Mouse (Mus musculus): Measurements from ENCODE around the gene Atp5e. TPM values are rescaled to one million over a fixed set of nuclear protein-coding genes. Genes with fewer than 3 reads are reported as not detected.

Atp5e gene
- polyA plus RNA-seq, 1 experiment from 2014 or later = 936 TPM

DNA sequence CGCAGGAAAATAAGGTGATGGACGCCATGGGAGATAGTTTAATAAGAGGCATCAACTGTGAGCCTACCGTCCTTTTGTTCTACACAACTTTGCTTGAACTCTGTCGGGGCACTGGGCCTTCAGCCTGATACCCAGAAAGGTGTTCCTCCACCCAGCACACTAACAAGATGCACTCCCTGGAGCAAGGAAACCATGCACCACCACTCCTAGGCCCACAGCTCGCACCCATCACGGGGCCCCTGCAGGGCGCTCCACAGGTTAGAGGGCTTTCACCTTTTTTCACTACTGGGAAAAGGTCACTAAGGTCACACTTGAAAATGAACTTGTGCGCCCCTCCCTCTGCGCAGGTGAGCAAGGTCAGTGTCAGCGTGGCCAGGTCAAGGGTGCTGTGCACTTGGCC, 535 bp downstream of the Atp5e start:
- 0 out of 2 replicates have a peak, but pooled peaks have one; percentile 6 for ATAC-seq (ENCODE audit: insufficient number of reproducible peaks, insufficient read depth, low FRiP score, low read depth)
- Histone ChIP-seq H3K27ac (ENCODE audit: low read length) (peak overlapping the region; percentile 59; the same call in 1 of the 2 replicates), H3K9me3 (ENCODE audit: control insufficient read depth, low read depth, low read length) (no peaks in the 10 kb centered on the region), H3K9ac (replicated peaks; ENCODE audit: low read depth, low read length) (peak overlapping the region; percentile 47), H3K36me3 (ENCODE audit: control insufficient read depth, insufficient read depth, low read length) (peaks cover 33% of the 10 kb centered on the region), H3K4me2 (replicated peaks; ENCODE audit: low read depth, low read length) (peak overlapping the region; percentile 92), H3K27me3 (ENCODE audit: control insufficient read depth, insufficient read depth, low read length) (no peaks in the 10 kb centered on the region), H3K4me1 (ENCODE audit: control insufficient read depth, insufficient read depth, low read length) (no peaks in the 10 kb centered on the region), H3K4me3 (ENCODE audit: low read depth, low read length) (peak overlapping the region; percentile 55)
- 30% methylated on average over 10 of the region's 10 CpGs for WGBS

DNA sequence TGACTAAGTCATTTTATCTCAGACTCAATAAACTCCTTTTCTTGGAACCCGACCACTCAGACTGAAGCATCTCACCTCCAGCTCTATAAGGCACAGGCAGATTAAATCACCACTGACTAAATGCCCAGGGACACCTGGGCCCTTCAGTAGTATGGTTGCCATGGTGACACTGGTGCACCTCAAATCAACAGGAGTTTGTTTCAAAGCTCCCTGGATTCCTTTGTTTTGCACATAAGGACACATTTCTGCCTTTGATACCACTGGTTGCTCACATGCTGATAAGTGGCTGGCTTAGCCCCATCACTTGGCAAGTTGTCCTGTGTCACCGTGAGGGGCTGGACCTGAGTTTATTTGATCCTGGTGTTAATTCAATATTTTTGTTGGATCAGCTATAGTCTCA, 4.5 kb downstream of the Atp5e start:
- no peak for ATAC-seq (ENCODE audit: insufficient number of reproducible peaks, insufficient read depth, low FRiP score, low read depth)
- H3K4me1 ChIP-seq (ENCODE audit: control insufficient read depth, insufficient read depth, low read length) = no peaks in the 10 kb centered on the region
- H3K4me3 ChIP-seq (ENCODE audit: low read depth, low read length) = no peak overlapping the region
- no peak overlapping the region for H3K27ac ChIP-seq (ENCODE audit: low read length)
- no peak overlapping the region for H3K4me2 ChIP-seq (replicated peaks; ENCODE audit: low read depth, low read length)
- peaks cover 21% of the 10 kb centered on the region for H3K36me3 ChIP-seq (ENCODE audit: control insufficient read depth, insufficient read depth, low read length)
- no peaks in the 10 kb centered on the region for H3K9me3 ChIP-seq (ENCODE audit: control insufficient read depth, low read depth, low read length)
- WGBS = 62% methylated on average over 2 of the region's 2 CpGs
- H3K9ac ChIP-seq (replicated peaks; ENCODE audit: low read depth, low read length) = no peak overlapping the region
- H3K27me3 ChIP-seq (ENCODE audit: control insufficient read depth, insufficient read depth, low read length) = no peaks in the 10 kb centered on the region

- H3K4me1 ChIP-seq (ENCODE audit: control insufficient read depth, insufficient read depth, low read length) = no peaks in the 10 kb centered on the region
- 73% methylated on average over 7 of the region's 7 CpGs for WGBS
- H3K9ac ChIP-seq (replicated peaks; ENCODE audit: low read depth, low read length) = no peak overlapping the region
- no peak overlapping the region for H3K4me2 ChIP-seq (replicated peaks; ENCODE audit: low read depth, low read length)
- ATAC-seq (ENCODE audit: insufficient number of reproducible peaks, insufficient read depth, low FRiP score, low read depth) = peak; percentile 67; the same call in 1 of the 2 replicates
- H3K4me3 ChIP-seq (ENCODE audit: low read depth, low read length) = no peak overlapping the region
- H3K9me3 ChIP-seq (ENCODE audit: control insufficient read depth, low read depth, low read length) = no peaks in the 10 kb centered on the region
- no peaks in the 10 kb centered on the region for H3K36me3 ChIP-seq (ENCODE audit: control insufficient read depth, insufficient read depth, low read length)
- H3K27me3 ChIP-seq (ENCODE audit: control insufficient read depth, insufficient read depth, low read length) = no peaks in the 10 kb centered on the region
- H3K27ac ChIP-seq (ENCODE audit: low read length) = no peak overlapping the region
Measured at GRCm38 (mm10) chr2:174453681-174454080, 10.2 kb downstream of the Atp5e start.

- Histone ChIP-seq H3K4me2 (replicated peaks; ENCODE audit: low read depth, low read length) (no peak within 1 kb of the TSS), H3K36me3 (ENCODE audit: control insufficient read depth, insufficient read depth, low read length) (no peaks in the 10 kb centered on the region), H3K4me3 (ENCODE audit: low read depth, low read length) (no peak within 1 kb of the TSS), H3K27me3 (ENCODE audit: control insufficient read depth, insufficient read depth, low read length) (no peaks in the 10 kb centered on the region), H3K9me3 (ENCODE audit: control insufficient read depth, low read depth, low read length) (no peaks in the 10 kb centered on the region), H3K9ac (replicated peaks; ENCODE audit: low read depth, low read length) (no peak within 1 kb of the TSS), H3K27ac (ENCODE audit: low read length) (no peak within 1 kb of the TSS), H3K4me1 (ENCODE audit: control insufficient read depth, insufficient read depth, low read length) (no peaks in the 10 kb centered on the region)
- no peak for ATAC-seq (ENCODE audit: insufficient number of reproducible peaks, insufficient read depth, low FRiP score, low read depth)
- WGBS = 70% methylated on average over 4 of the region's 4 CpGs
Measured at GRCm38 (mm10) chr2:174450353-174450752, 13.6 kb downstream of the Atp5e start, which contains the start of gene Tubb1. Tubb1 (plus strand) TSS chr2:174450695.

DNA sequence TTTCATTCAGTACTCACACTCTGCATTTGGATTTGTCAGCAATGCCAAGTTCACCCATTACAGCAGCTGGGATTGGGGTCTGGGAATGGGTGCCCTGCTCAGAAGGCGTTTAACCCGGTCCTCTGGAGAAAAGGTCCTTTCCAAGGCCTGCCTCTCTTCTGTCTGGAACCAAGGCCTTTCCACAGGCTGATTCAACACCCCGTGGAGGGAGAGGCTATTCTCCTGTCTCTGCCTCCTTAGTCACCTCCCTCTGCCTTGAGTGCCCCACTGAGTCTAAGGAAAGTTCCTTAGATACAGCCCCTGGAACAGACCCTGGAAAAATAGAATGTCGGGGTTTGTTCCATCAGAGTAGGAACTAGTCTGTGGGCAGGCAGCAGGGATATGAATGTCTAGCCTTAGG, 15.5 kb downstream of the Atp5e start:
- Histone ChIP-seq H3K9ac (replicated peaks; ENCODE audit: low read depth, low read length) (no peak overlapping the region), H3K4me3 (ENCODE audit: low read depth, low read length) (no peak overlapping the region), H3K27me3 (ENCODE audit: control insufficient read depth, insufficient read depth, low read length) (no peaks in the 10 kb centered on the region), H3K27ac (ENCODE audit: low read length) (no peak overlapping the region), H3K36me3 (ENCODE audit: control insufficient read depth, insufficient read depth, low read length) (no peaks in the 10 kb centered on the region), H3K4me1 (ENCODE audit: control insufficient read depth, insufficient read depth, low read length) (no peaks in the 10 kb centered on the region), H3K9me3 (ENCODE audit: control insufficient read depth, low read depth, low read length) (no peaks in the 10 kb centered on the region), H3K4me2 (replicated peaks; ENCODE audit: low read depth, low read length) (no peak overlapping the region)
- WGBS = 89% methylated on average over 4 of the region's 4 CpGs
- no peak for ATAC-seq (ENCODE audit: insufficient number of reproducible peaks, insufficient read depth, low FRiP score, low read depth)

DNA sequence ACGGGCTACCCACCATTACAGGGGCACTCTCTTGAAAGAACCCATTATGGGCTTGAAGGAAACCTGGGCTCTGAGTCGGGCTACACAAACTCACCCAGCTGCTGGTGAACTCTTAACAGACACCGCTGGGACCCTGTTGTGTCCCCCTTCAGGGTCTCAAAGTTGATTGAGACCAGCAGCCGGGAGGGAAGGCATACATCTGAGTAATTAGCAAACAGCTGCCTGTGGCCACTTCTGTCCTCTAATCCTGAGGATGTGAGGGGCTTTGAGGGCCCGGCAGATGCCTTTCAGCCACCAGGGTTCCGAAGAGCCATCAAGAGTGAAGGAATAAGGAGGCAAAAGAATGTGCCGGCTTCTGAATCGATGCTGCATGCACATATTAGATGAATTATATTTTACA, 17.0 kb downstream of the Atp5e start:
- no peak overlapping the region for H3K4me2 ChIP-seq (replicated peaks; ENCODE audit: low read depth, low read length)
- H3K9me3 ChIP-seq (ENCODE audit: control insufficient read depth, low read depth, low read length) = no peaks in the 10 kb centered on the region
- ATAC-seq (ENCODE audit: insufficient number of reproducible peaks, insufficient read depth, low FRiP score, low read depth) = no peak
- H3K4me3 ChIP-seq (ENCODE audit: low read depth, low read length) = no peak overlapping the region
- no peak overlapping the region for H3K9ac ChIP-seq (replicated peaks; ENCODE audit: low read depth, low read length)
- 60% methylated on average over 8 of the region's 8 CpGs for WGBS
- no peaks in the 10 kb centered on the region for H3K27me3 ChIP-seq (ENCODE audit: control insufficient read depth, insufficient read depth, low read length)
- no peaks in the 10 kb centered on the region for H3K36me3 ChIP-seq (ENCODE audit: control insufficient read depth, insufficient read depth, low read length)
- H3K4me1 ChIP-seq (ENCODE audit: control insufficient read depth, insufficient read depth, low read length) = peaks cover 4% of the 10 kb centered on the region; the same call in 1 of the 2 replicates
- H3K27ac ChIP-seq (ENCODE audit: low read length) = no peak overlapping the region

- Histone ChIP-seq H3K36me3 (ENCODE audit: control insufficient read depth, insufficient read depth, low read length) (no peaks in the 10 kb centered on the region), H3K4me2 (replicated peaks; ENCODE audit: low read depth, low read length) (no peak overlapping the region), H3K9ac (replicated peaks; ENCODE audit: low read depth, low read length) (no peak overlapping the region), H3K4me3 (ENCODE audit: low read depth, low read length) (no peak overlapping the region), H3K4me1 (ENCODE audit: control insufficient read depth, insufficient read depth, low read length) (peaks cover 4% of the 10 kb centered on the region; the same call in 1 of the 2 replicates), H3K9me3 (ENCODE audit: control insufficient read depth, low read depth, low read length) (no peaks in the 10 kb centered on the region), H3K27me3 (ENCODE audit: control insufficient read depth, insufficient read depth, low read length) (no peaks in the 10 kb centered on the region), H3K27ac (ENCODE audit: low read length) (no peak overlapping the region)
- 46% methylated on average over 7 of the region's 7 CpGs for WGBS
- no peak for ATAC-seq (ENCODE audit: insufficient number of reproducible peaks, insufficient read depth, low FRiP score, low read depth)
Measured at GRCm38 (mm10) chr2:174446492-174446891, 17.4 kb downstream of the Atp5e start.

- no peak for ATAC-seq (ENCODE audit: insufficient number of reproducible peaks, insufficient read depth, low FRiP score, low read depth)
- no peak overlapping the region for H3K4me3 ChIP-seq (ENCODE audit: low read depth, low read length)
- WGBS = 71% methylated on average over 6 of the region's 6 CpGs
- peaks cover 4% of the 10 kb centered on the region; the same call in 1 of the 2 replicates for H3K4me1 ChIP-seq (ENCODE audit: control insufficient read depth, insufficient read depth, low read length)
- H3K36me3 ChIP-seq (ENCODE audit: control insufficient read depth, insufficient read depth, low read length) = no peaks in the 10 kb centered on the region
- no peak overlapping the region for H3K9ac ChIP-seq (replicated peaks; ENCODE audit: low read depth, low read length)
- no peaks in the 10 kb centered on the region for H3K27me3 ChIP-seq (ENCODE audit: control insufficient read depth, insufficient read depth, low read length)
- H3K9me3 ChIP-seq (ENCODE audit: control insufficient read depth, low read depth, low read length) = no peaks in the 10 kb centered on the region
- H3K4me2 ChIP-seq (replicated peaks; ENCODE audit: low read depth, low read length) = no peak overlapping the region
- H3K27ac ChIP-seq (ENCODE audit: low read length) = no peak overlapping the region
Measured at GRCm38 (mm10) chr2:174445018-174445417, 18.9 kb downstream of the Atp5e start.

- H3K4me2 ChIP-seq (replicated peaks; ENCODE audit: low read depth, low read length) = no peak overlapping the region
- no peaks in the 10 kb centered on the region for H3K9me3 ChIP-seq (ENCODE audit: control insufficient read depth, low read depth, low read length)
- H3K9ac ChIP-seq (replicated peaks; ENCODE audit: low read depth, low read length) = no peak overlapping the region
- no peaks in the 10 kb centered on the region for H3K36me3 ChIP-seq (ENCODE audit: control insufficient read depth, insufficient read depth, low read length)
- H3K4me1 ChIP-seq (ENCODE audit: control insufficient read depth, insufficient read depth, low read length) = peaks cover 5% of the 10 kb centered on the region
- no peak overlapping the region for H3K4me3 ChIP-seq (ENCODE audit: low read depth, low read length)
- H3K27me3 ChIP-seq (ENCODE audit: control insufficient read depth, insufficient read depth, low read length) = no peaks in the 10 kb centered on the region
- no peak overlapping the region for H3K27ac ChIP-seq (ENCODE audit: low read length)
- no peak for ATAC-seq (ENCODE audit: insufficient number of reproducible peaks, insufficient read depth, low FRiP score, low read depth)
- 70% methylated on average over 7 of the region's 7 CpGs for WGBS
Measured at GRCm38 (mm10) chr2:174444359-174444758, 19.5 kb downstream of the Atp5e start.
